Mouse (Mus musculus) ES-Bruce4 (cell line): ENCODE results near the gene Ocm.

Source experiments
- CTCF ChIP-seq: IDR thresholded peaks from one replicate; pipeline ENCODE4 v1.8.1; 2011; ENCODE audit warnings: low read depth, low read length
- POLR2A ChIP-seq: IDR thresholded peaks from one replicate; pipeline ENCODE4 v1.8.1; 2011; ENCODE audit warnings: low read length; ENCODE audit not compliant: insufficient read depth

DNA sequence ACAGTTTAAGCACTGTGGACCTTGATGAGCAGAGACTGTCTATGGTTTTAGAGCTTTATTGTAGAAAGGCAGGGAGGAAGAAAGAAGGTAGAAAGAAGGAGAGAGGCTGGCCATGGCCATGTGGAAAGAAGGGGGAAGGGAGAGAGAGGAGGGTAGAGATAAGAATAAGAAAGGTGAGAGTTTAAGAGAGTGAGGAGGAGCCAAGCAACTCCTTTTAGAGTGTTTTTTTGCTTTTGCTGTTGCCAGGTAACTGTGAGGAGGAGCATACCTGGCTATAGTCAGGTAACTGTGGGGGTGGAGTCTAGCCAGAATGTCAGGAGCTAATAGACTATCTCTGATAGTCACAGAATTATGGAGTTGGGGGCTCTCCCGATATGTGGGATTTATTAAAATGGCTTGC, 43.6 kb upstream of the Ocm start:
- TF ChIP-seq CTCF = no peak
- no peak for TF ChIP-seq POLR2A
